Mouse (Mus musculus) testis, adult 2 months (tissue): ENCODE data around the gene Btaf1.

ENCODE experiments used
- CTCF ChIP-seq: fragments of 200-500 bp; IDR thresholded peaks from 2 replicates; pipeline ENCODE4 v1.5.1; 2012; ENCODE audit warnings: low read depth, mild to moderate bottlenecking, inconsistent platforms, low read length, moderate library complexity; ENCODE audit not compliant: control insufficient read depth, insufficient read depth, insufficient replicate concordance
- POLR2A ChIP-seq: fragments of 200-500 bp; IDR thresholded peaks from 2 replicates; pipeline ENCODE4 v1.6.1; 2012; ENCODE audit warnings: low read depth, mild to moderate bottlenecking, inconsistent platforms, low read length, moderate library complexity; ENCODE audit not compliant: control insufficient read depth

- TF ChIP-seq POLR2A (no peak), CTCF (no peak)
Observed at GRCm38 (mm10) chr19:36903377-36903776, 22.5 kb upstream of the Btaf1 start.
